Mouse (Mus musculus) T-cell, adult 2 months (primary cell): ENCODE data around the gene Kctd5.

Experiments used
- DNase-seq: peaks from one replicate; pipeline ENCODE4 v3.0.0; 2022; ENCODE audit warnings: low spot score

Gene Kctd5

GRCm38 (mm10) chr17:24037360-24037759 is 35.9 kb downstream of the Kctd5 start:
- no peak for DNase-seq

- no peak for DNase-seq
Measured at GRCm38 (mm10) chr17:24036954-24037353, 36.3 kb downstream of the Kctd5 start.

GRCm38 (mm10) chr17:24035087-24035486 is 38.2 kb downstream of the Kctd5 start:
- DNase-seq = no peak

- no peak for DNase-seq
Measured at GRCm38 (mm10) chr17:24030551-24030950, 42.7 kb downstream of the Kctd5 start.

GRCm38 (mm10) chr17:24029477-24029876 is 43.8 kb downstream of the Kctd5 start:
- DNase-seq = no peak

- no peak for DNase-seq
Measured at GRCm38 (mm10) chr17:24021375-24022199, 51.7 kb downstream of the Kctd5 start.

GRCm38 (mm10) chr17:24020696-24021095 is 52.6 kb downstream of the Kctd5 start:
- DNase-seq = no peak

- DNase-seq = no peak
Measured at GRCm38 (mm10) chr17:24015727-24016126, 57.6 kb downstream of the Kctd5 start.

GRCm38 (mm10) chr17:24014433-24014965 is 58.8 kb downstream of the Kctd5 start:
- DNase-seq = no peak

GRCm38 (mm10) chr17:24012921-24013320 is 60.4 kb downstream of the Kctd5 start:
- no peak for DNase-seq

- no peak for DNase-seq
Measured at GRCm38 (mm10) chr17:24009617-24010016, 63.7 kb downstream of the Kctd5 start.

- DNase-seq = no peak
Measured at GRCm38 (mm10) chr17:24008105-24008504, 65.2 kb downstream of the Kctd5 start.

- DNase-seq = no peak
Measured at GRCm38 (mm10) chr17:24007391-24007790, 65.9 kb downstream of the Kctd5 start.

GRCm38 (mm10) chr17:24006930-24007329 is 66.4 kb downstream of the Kctd5 start:
- no peak for DNase-seq

GRCm38 (mm10) chr17:24005049-24005448 is 68.2 kb downstream of the Kctd5 start:
- DNase-seq = no peak

GRCm38 (mm10) chr17:24004071-24004665 is 69.1 kb downstream of the Kctd5 start:
- DNase-seq = no peak

- DNase-seq = no peak
Measured at GRCm38 (mm10) chr17:24000404-24000803, 72.9 kb downstream of the Kctd5 start.

- no peak for DNase-seq
Measured at GRCm38 (mm10) chr17:23998383-23998782, 74.9 kb downstream of the Kctd5 start.

GRCm38 (mm10) chr17:23997901-23998300 is 75.4 kb downstream of the Kctd5 start, which contains the start of gene Prss22:
TSS of gene Prss22 (minus strand) at chr17:23998100.
- DNase-seq = no peak
